Mouse (Mus musculus) cerebellum, adult 18-20 months (tissue): Measurements from ENCODE around the gene Kcnab3.
"Not testable (repeated sequence)": the region's sequence is repeated elsewhere in the genome, so short reads cannot be mapped to it uniquely, and the experiment has no call there.

Experiments
- DNase-seq, 2 experiments: peaks; one replicate each; pipeline ENCODE4 v3.0.0; 2021

Kcnab3 gene

DNA sequence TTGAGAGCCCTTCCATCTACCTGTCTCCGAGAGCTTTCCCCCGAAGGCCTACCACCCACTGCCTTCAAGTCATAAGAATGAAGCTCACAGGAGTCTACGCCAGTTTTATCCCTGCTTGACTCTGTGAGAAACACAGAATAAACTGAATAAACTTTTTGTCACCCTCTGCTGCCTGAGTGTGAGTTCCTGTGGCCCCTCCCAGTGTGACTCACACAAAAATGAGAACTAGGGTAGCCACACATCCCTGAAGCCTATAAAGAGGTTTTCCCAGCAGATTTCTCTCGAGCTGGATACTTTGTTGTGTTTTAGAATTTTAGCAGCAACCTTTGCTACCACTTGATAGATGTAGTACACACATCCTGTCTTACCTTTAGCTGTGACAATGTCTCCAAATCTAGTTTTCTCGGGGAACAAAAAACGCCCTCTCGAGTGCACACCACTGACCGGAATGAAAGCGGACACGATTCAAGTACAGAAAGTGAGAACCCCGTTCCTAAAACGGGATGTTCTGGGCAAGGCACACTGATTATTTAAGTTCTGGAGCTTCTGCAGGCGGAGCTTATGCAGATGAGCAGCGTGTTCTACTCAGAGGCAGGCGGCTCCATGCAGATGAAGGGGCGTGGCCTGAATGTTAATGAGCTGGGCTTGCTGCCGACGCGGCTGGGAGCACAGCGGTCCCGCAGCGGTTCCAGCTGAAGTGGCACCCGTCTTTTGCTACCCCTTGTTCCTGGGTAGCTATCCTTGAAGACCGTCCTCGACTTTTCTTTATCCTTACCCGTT lies at the start of gene Kcnab3:
Gene Kcnab3, plus strand, starts transcription at position 631 of the 780 bp plus-strand sequence.
- DNase-seq, result peak; percentile 79 to 85

DNA sequence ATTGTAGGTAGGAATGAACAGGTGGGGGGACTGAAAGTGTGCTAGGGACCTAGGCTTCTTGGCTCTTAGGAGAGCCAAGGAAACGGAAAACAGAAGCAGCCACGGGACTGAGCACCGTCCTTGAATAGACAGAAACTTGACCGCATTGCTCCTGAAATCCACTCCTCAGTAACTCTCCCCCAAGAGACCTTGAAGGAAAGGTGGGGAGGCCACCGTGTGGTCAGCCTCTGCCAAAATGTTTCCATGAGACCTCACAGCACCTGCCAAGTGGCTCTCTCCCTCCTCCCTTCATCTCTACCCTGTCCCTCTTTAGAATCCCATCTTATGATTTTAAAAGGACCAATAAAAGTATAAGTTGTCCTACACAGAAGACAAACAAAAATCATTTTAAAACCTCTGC lies 48.8 kb upstream of the Kcnab3 start:
- no peak for DNase-seq

DNA sequence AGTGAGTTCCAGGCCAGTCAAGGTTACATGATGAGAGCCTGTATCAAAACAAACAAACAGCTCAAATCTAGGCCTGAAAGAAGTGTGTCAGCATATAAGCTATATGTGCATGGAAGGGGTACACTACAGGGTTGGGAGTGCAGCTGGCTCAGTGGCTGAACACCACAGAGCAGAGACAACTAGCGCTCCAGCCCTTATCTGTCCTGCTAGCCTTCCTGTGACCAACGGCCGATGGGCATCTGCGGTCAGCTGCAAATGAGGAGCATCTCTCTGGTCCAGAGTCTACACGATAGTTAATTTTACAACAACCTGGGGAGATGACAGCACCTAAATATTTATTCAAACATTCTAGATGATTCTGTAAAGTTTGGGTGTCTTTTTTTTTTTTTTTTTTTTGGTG lies 34.9 kb upstream of the Kcnab3 start:
- DNase-seq, result no peak

DNA sequence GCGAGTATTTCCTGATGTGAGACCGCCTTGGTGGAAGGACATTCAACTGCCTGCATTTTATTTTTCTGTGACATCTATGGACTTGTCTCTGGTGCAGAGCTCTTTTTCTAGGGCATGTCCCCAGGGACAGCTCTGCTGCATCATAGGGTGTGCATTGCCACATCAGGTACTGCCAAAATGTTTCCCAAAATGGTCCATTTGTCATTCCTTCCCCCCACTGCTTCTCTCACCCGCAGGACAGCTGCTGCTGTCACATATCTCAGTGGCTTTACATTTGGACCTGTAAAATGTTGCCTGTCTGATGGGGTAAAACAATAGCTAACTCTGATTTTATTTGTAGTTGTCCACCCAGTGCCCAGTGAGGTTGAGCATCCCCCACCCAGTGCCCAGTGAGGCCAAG lies 30.8 kb upstream of the Kcnab3 start:
- no peak for DNase-seq

GRCm38 (mm10) chr11:69297799-69298198 lies 28.3 kb upstream of the Kcnab3 start:
- DNase-seq, result no peak

DNA sequence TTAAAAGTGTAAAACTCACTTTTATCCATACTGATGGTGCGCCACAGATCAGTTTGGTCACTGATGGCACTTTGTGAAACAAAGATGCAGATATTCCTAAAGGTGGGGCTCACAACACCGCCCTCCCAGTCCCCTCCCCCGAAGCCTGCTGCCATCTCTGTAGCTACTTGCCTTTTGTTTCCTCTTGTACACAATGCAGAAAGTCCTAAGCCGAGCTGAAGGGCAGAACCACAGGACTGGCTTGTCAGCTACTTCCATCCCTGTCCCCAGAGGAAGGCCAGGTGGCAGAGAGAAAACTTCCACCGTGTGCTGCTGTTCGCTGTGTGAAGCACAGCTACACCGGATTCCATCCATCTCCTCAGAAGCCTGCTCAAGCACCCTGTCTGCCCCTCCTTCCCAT lies 27.8 kb upstream of the Kcnab3 start:
- no peak for DNase-seq

GRCm38 (mm10) chr11:69302817-69303216 lies 23.2 kb upstream of the Kcnab3 start:
- DNase-seq, result no peak

DNA sequence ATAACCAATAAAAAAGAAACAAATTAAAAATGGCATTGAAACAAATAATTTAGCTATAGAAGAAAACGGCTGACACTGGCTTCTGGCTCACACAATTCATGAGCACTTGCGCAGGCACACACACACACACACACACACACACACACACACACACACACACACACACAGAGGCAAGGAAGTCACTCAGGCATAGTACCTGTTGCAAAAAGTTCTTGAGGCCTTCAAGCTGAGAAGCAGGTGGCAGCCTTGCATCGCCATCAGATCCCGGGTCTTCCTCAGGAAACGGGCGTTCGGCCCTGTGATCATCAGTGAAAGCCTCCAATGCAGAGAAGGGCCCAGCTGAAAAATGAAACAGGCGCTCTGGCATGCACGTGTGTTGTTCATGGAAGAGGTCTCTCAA lies 20.8 kb upstream of the Kcnab3 start:
- DNase-seq, result no peak

- DNase-seq, result no peak
These were observed 20.0 kb upstream of the Kcnab3 start for GRCm38 (mm10) chr11:69306039-69306438.

DNA sequence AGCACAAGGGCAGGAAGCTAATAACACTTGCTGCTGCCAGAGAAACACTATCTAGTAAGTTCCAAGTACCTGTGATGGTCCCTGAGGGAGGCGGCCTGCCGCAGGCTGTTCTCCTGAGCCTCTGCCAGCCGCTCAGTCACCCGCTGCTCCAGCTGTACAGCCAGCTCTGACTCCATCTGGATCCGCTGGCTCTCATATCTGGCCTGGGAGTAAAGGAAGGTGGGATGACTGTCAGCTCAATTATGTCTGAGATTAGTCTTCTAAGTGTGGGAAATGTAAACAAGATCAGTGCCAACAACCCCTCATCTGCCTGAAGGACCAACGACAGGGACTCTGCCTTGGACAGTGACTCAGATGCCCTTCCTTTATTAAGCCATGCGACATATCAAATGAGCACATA lies 14.8 kb upstream of the Kcnab3 start:
- DNase-seq, result no peak

- no peak for DNase-seq
These were observed 9.7 kb upstream of the Kcnab3 start for GRCm38 (mm10) chr11:69316361-69316760.

GRCm38 (mm10) chr11:69318000-69318399 lies 8.1 kb upstream of the Kcnab3 start:
- DNase-seq, result not testable (repeated sequence)

DNA sequence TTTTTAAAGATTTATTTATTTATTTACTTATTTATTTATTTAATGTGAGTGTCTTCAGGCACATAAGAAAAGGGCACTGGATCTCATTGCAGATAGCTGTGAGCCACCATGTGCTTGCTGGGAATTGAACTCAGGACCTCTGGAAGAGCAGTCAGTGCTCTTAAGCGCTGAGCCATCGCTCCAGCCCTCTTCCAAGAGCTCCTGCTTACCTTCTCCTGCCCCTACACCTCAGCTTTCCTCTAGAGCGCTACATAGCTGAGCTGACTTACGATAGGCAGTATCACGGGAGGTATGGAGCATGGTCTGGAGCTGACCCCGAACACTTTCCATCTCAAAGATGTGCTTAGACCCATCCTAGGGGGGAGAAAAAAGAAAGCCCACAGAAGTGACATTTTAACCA lies 4.5 kb upstream of the Kcnab3 start:
- no peak for DNase-seq

DNA sequence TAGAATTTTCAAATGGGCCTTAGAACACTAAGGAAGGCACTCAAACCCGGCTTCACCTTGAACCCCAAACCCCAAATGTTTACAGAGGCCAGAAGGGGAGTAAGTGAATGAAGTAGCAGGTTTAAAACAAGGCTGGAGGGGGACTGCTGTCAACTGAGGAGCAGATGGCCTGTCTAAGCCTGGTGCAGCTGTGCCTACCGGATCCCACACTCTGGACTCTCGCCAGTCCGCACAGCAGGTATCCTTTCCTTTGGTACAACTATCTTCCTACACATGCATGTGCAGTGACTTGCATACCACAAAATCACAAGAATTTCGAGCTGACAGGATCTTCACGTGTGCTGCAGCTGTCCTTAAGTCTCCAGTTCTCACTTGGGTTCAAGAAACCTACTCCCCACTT lies 4.0 kb upstream of the Kcnab3 start:
- peak in 1 of 2 experiments; percentile 39 for DNase-seq

DNA sequence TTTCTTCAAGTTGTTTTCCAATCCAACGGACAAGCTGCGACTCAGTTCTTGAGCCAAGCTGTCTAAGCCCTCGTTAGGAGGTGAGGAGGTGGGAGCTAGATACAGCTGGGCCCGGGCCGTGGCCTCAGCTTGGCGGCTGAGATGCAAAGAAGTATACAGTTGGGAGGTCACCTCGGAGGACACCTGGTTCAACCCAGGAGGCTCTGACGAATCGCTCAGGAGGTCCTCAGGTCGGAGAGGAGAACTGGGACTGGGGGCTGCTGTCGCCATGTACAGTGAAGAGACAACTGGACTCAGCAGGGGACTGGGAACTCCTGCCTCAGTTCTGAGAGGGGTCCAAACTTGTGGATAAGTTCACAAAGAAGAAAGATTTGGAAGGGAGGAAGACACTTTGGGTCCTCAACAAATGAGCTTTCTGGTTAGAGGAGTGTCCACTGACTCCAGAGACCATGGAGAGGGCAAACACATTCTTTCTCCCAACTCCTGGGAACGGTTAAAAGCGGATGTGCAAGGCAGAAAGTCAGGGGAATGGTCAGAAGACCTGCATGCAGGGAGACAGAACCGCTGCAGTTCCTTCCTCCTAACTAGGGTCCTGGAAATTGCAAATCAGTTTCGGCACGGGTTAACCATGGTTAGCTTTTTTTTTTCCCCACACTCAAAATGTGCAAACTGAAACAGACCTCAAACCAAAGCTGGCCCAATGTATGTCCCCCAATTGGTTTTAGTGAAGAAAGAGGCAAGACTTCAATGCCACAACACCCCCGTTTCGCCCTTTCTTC lies 3.2 kb upstream of the Kcnab3 start:
- DNase-seq, result peak in 1 of 2 experiments; percentile 27

DNA sequence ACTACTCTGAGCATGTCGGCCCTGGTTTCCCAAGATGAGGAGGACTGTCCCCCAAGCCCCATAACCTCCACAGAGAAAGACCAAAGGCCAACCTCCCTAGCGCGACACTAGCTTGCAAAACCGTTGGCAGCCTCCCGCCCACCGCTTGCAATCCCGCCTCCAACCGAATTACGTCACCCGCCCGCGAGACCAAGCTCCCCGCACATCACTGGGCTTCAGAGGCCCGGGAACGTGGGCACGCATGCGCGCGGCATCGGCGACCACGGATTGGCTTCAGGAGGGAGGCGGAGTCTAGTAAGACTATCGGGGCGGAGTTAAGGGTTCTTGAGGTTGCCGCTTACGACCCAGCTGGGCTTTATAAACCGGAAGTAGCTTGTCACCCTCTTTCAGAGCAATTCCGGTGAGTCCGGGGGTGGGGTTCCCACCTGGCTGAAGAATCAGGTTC lies 2.4 kb upstream of the Kcnab3 start, which contains the start of the genes Cntrob and Trappc1:
Gene Cntrob, minus strand, starts transcription at position 109 of the 445 bp plus-strand sequence.
Gene Trappc1, plus strand, starts transcription at position 314 of the 445 bp plus-strand sequence.
- peak; percentile 99 to 100 for DNase-seq

GRCm38 (mm10) chr11:69324749-69325148 lies 1.3 kb upstream of the Kcnab3 start:
- no peak for DNase-seq

GRCm38 (mm10) chr11:69326408-69327156 lies 524 bp downstream of the Kcnab3 start:
- peak; percentile 37 to 55 for DNase-seq

- DNase-seq, result peak in 1 of 2 experiments; percentile 33
These were observed 1.0 kb downstream of the Kcnab3 start for GRCm38 (mm10) chr11:69327157-69327442.

GRCm38 (mm10) chr11:69327648-69328047 lies 1.6 kb downstream of the Kcnab3 start:
- no peak for DNase-seq

GRCm38 (mm10) chr11:69328517-69328916 lies 2.5 kb downstream of the Kcnab3 start:
- no peak for DNase-seq

DNA sequence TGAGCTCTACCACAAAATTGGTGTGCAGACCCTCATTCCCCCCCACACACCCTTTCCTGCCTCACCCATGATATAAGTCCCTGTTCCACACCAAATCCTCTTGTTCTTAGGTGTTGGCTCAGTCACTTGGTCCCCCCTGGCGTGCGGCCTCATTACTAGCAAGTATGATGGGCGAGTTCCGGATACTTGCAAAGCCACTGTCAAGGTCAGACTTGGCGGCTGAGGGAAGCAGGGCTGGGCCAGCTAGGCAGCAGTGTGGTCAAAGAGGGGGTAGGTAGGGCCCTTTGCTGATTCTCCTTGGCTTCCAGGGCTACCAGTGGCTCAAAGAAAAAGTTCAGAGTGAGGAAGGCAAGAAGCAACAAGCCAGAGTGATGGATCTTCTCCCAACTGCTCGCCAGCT lies 5.1 kb downstream of the Kcnab3 start:
- no peak for DNase-seq

GRCm38 (mm10) chr11:69331929-69332405 lies 5.9 kb downstream of the Kcnab3 start:
- DNase-seq, result peak; percentile 80
